Mouse (Mus musculus) v-Abl transformed pro-B cells (cell line): ENCODE data around the gene 4933414I15Rik.

Source experiments
- in situ Hi-C, 2 experiments: fragments of 400-800 bp; cut with MboI; formaldehyde crosslinking; loops; one replicate each; pipeline ENCODE4 v1.15.1; 2025; ENCODE audit not compliant: unreplicated experiment in 2 of 2

Gene 4933414I15Rik

GRCm38 (mm10) chr11:50943506-50943905 is at the start of gene 4933414I15Rik:
Gene 4933414I15Rik (minus strand): TSS chr11:50943765.
- in situ Hi-C loops = loop anchor here in 1 of 2 experiments (10.0 kb wide), 1 partner anchor 581 kb away; no protein-coding TSS in a partner anchor

- in situ Hi-C loops = no loop called here
Measured at GRCm38 (mm10) chr11:50981667-50982066, 38.1 kb upstream of the 4933414I15Rik start, which contains the start of gene Olfr1377. Gene Olfr1377 (plus strand): TSS chr11:50981967.

DNA sequence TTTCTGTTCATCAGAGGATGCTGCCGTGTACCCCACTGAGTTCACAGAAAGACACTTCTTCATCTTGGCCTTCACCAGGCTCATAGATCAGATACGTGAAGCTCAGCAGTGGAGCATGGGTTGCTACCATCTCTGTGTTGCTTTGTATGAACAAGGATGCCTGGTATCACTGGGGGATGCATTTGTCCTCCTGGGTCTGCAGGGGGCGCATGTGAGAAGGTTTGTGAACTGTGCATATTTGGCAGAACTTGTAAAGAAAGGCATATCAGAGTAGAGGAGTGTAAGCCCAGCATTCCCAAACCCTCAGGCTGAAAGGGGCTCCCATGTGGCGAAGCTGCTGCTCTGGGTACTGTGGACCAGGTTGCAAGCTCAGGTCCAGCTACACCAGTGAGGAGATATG is 33.7 kb upstream of the 4933414I15Rik start:
- in situ Hi-C loops = no loop called here

DNA sequence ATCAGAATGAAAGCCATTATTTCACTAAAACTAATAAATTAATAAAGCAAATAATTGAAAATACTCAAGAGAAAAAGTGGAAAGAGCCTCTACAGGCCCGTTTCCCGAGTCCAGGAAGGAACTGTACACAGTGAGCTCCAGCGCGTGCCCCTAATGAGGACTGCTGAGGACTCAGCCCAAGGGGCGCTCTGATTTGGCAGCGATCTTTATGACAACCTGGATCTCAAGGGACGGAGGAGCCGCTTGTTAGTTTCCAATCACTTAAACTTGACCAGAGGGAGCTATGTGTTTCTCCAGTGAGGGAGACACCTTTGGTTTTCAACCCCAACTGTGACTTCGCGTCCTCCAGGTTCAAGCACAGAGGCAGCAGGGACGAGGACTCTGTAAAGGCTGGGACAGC is 22.7 kb upstream of the 4933414I15Rik start, which contains the start of gene Olfr1378:
Gene Olfr1378, plus strand, starts transcription at position 301 of the 400 bp plus-strand sequence.
- in situ Hi-C loops = no loop called here

GRCm38 (mm10) chr11:50964886-50965285 is 21.3 kb upstream of the 4933414I15Rik start:
- in situ Hi-C loops = no loop called here

DNA sequence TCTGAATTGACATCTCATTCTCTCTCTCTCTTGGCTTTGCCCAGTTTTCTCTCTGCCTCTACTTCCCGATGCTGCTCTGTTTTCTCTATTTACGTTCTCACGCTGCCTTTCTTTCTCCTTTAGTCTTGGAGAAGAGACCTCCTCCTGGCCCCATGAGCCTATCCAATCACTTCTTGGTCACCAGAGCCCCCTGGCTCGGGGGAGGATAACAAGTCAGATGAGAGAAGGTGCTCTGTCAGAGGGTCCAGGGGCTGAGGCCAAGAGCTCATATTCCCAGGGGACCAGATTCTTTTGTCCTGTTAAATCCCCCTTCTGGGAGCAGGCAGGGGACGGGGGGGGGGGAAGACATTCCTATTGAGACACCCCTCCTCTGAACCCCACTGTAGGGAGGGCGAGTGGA is 10.1 kb upstream of the 4933414I15Rik start, which contains the start of gene Prop1:
Gene Prop1, minus strand, starts transcription at position 101 of the 400 bp plus-strand sequence.
- in situ Hi-C loops = no loop called here

DNA sequence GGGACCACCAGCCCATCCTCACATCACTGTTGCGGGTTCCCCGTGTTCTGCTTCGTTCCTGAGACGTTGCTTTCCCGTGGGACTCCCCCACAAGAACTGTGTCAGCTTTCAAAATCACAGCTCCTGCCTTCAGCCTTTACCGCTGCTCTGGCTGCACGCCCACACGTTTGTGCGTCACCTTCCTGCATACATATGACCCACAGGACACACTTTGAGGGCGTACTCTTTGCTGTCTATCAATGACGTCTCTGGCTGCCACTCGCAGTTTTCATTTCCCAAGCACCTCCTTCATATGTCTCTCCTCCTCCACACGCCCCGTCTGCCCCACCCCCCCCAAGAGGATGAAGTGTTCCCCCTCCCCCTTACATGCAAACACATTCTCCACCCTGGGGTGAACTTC is 8.7 kb upstream of the 4933414I15Rik start:
- in situ Hi-C loops = no loop called here

- in situ Hi-C loops = loop anchor here in 1 of 2 experiments (10.0 kb wide), 1 partner anchor 582 kb away; no protein-coding TSS in a partner anchor
Measured at GRCm38 (mm10) chr11:50942386-50942785, 1.2 kb downstream of the 4933414I15Rik start.

DNA sequence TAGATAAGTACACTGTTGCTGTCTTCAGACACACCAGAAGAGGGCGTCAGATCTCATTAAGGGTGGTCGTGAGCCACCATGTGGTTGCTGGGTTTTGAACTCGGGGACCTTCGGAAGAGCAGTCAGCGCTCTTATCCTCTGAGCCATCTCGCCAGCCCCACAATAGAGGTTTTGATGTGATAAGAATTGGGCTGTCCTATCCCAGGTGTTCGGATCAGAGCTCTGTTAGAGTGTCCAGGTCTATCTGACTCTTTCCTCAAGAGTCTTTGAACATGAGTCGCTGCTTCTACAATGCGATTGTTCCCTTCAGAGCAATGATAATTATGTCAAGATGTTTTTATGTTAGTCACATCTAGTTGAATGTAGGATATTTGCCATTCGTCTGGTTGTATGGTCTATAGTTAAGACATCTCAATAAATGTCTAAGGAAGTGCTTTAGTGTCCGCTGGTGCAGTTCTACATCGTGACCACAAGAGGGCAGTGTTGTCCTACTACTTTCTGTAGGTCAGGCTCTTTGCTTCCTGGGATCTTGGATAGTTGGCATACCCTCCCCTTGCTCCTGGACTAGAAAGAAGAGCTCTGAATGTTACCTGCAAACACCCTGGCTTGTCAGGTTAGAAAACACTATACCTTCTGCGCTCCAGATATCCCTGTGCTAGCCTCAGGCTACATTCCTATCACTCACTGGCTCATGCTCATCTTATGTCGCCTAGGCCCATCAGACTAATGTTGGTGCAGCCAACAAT is 3.8 kb downstream of the 4933414I15Rik start:
- in situ Hi-C loops = loop anchor here in 1 of 2 experiments (10.0 kb wide), 1 partner anchor 585 kb away; no protein-coding TSS in a partner anchor

DNA sequence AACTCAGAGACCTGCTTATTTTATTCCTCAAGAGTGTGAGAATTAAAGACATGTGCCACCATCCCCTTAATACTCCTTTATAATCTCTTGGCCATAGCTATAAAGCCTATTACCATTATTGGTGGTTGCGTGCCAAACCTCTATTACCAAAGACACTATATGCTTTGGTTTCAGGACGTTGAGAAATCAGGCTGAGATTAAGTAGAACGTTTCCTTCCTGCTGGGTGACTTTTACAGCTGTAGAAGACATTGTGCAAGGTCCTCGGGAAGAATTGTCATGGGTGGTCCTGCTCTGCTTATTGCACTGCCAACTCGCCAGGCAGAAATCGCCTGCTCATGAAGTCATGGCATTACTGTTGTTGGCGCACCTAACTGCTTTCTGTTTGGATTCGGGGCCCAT is 5.1 kb downstream of the 4933414I15Rik start:
- in situ Hi-C loops = no loop called here

DNA sequence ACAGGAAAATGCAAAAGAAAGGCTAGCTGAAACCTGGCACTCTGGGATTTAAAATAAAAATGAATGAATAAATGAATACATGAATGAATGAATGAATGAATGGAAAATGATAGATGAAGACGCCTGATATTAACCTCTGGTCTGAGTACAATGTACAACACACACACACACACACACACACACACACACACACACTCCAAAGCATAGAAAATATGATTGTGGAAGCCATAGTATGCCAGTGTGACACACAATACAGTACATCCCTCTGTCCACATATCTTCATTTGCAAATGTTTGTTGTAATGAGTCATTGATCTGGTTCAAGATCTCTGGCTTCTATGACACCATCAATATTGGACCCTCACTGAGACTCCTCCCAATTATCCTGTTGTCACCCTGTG is 11.5 kb downstream of the 4933414I15Rik start:
- in situ Hi-C loops = no loop called here

DNA sequence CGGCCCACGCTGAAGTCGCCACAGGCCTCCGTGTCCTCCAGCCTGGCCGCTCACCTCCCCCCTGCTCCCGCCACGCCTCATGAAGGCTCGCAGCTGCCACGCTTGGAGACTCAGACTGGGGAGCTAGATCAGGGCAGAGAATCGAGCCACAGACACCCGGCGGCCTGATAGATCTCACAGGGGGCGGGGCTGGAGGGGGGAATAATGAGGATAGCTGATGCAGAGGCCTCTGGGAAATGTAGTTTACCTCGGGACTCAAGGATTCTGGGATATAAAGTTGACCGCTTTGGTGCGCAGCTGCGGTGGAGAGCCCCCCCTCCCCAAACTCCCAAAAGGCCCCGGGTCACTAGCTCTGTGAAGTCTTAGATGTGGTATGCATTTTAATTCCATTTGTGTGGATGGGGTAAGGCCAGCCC is 12.1 kb downstream of the 4933414I15Rik start, which contains the start of gene Zfp354b:
Gene Zfp354b, minus strand, starts transcription at position 183 of the 416 bp plus-strand sequence.
- in situ Hi-C loops = no loop called here

GRCm38 (mm10) chr11:50931021-50931420 is 12.5 kb downstream of the 4933414I15Rik start:
- in situ Hi-C loops = no loop called here

DNA sequence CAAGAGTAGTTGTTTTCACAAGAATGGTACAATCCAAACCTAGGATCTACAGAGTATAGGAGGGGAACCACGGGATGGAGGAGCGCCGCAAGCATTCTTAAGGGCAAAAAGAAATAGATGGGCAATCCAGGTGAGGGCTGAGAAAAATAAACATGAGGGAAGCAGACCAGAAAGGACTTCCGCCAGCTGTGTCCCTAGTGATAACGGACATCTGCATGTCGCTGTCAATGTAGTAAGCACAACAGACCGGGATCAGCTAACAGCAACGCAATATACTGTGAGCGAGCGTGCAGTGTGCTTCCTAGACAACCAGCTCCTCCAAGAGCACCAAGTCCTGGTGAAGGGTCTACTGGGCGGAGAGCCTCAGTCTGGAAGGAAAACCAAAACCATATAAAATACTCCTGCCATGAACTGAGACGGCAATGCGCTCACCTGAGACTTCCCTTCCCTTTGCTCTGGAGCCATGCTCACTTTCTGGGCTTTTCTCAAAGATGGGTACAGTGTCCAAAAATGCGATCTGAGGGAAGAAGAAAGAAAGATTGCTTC is 13.0 kb downstream of the 4933414I15Rik start:
- in situ Hi-C loops = no loop called here

GRCm38 (mm10) chr11:50915671-50916320 is 27.8 kb downstream of the 4933414I15Rik start, which contains the start of gene Zfp2:
Gene Zfp2 (minus strand): TSS chr11:50916165.
- in situ Hi-C loops = no loop called here

- in situ Hi-C loops = no loop called here
Measured at GRCm38 (mm10) chr11:50914461-50914860, 29.1 kb downstream of the 4933414I15Rik start.

GRCm38 (mm10) chr11:50913301-50913700 is 30.3 kb downstream of the 4933414I15Rik start:
- in situ Hi-C loops = no loop called here

- in situ Hi-C loops = no loop called here
Measured at GRCm38 (mm10) chr11:50908136-50908535, 35.4 kb downstream of the 4933414I15Rik start.

DNA sequence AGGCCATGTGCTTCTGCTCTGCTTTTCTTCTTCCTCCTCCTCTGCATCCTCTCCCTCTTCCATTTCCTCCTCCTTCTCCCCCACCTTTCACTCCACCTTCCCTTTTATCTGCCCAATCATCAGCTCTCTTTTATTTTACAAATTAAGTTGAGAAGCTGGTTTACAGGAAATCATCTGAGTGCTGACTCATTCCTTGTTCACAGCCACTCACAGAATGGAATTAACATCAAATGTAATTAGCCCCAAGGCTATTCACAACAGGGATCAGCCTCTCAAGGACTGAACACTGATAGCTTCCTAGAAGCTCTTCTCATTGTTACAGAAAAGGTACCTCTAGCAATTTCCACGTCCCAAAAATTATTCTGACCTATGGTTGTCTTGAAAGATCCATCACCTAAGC is 46.2 kb downstream of the 4933414I15Rik start:
- in situ Hi-C loops = no loop called here

DNA sequence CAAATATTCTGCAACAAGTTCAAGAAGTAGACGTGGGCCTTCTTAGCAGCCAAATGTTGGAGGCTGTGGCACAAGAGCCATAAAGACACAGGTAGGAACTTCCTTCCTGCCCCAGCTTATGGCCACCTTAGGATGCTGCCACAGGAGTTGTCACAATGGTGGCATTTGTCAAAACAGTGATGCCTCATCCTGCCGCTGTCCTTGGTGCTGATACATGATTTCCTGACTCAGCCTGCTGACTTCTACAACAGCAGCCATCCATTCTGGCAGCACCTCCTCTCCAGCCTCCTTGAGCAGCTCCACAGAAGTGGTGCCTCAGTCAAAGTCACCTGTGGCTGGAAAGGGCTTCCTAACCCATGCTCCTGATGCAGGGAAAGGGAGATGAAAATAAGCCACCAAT is 51.1 kb downstream of the 4933414I15Rik start:
- in situ Hi-C loops = no loop called here
